Mouse (Mus musculus): ENCODE data around the gene Sstr3. TPM values are rescaled to one million over a fixed set of nuclear protein-coding genes. Genes with fewer than 3 reads are reported as not detected.

Gene Sstr3
- polyA plus RNA-seq, 1 experiment from 2014 or later, result 1.0 TPM

GRCm38 (mm10) chr15:78505541-78505940 is 38.9 kb downstream of the Sstr3 start:
- Histone ChIP-seq H3K27me3 (no peaks in the 10 kb centered on the region), H3K4me3 (no peak overlapping the region), H3K4me2 (replicated peaks) (no peak overlapping the region), H3K27ac (replicated peaks) (no peak overlapping the region), H3K9ac (replicated peaks) (no peak overlapping the region), H3K36me3 (no peaks in the 10 kb centered on the region), H3K9me3 (no peaks in the 10 kb centered on the region), H3K4me1 (peaks cover 3% of the 10 kb centered on the region; the same call in 1 of the 2 replicates)
- 81% methylated on average over 3 of the region's 3 CpGs for WGBS
- no peak for ATAC-seq (replicated peaks)

DNA sequence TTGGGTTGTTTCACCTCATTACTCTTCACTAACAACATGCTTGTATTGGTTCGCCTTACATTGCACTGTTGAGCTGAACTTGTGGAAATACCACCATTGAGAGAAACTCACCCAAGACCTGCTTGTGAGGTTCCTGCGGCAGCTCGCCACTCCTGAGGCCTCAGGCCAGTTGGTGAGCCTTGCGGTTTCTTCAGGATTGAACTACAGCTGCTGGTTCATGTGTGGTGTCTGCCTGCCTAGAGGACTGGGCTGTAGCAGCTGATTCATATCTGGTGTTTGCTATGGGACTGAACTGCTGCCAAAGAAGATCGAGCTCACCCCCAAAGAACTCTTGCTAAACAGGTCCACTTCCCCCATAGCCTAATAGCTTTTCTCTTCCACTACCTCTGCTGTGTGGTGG is 39.7 kb downstream of the Sstr3 start:
- WGBS, result 91% methylated on average over 5 of the region's 5 CpGs
- Histone ChIP-seq H3K4me1 (no peaks in the 10 kb centered on the region), H3K4me3 (no peak overlapping the region), H3K9me3 (no peaks in the 10 kb centered on the region), H3K4me2 (replicated peaks) (no peak overlapping the region), H3K27ac (replicated peaks) (no peak overlapping the region), H3K36me3 (no peaks in the 10 kb centered on the region), H3K27me3 (no peaks in the 10 kb centered on the region), H3K9ac (replicated peaks) (no peak overlapping the region)
- no peak for ATAC-seq (replicated peaks)

GRCm38 (mm10) chr15:78504013-78504412 is 40.5 kb downstream of the Sstr3 start:
- Histone ChIP-seq H3K9ac (replicated peaks) (no peak overlapping the region), H3K4me3 (no peak overlapping the region), H3K27me3 (no peaks in the 10 kb centered on the region), H3K4me2 (replicated peaks) (no peak overlapping the region), H3K9me3 (no peaks in the 10 kb centered on the region), H3K27ac (replicated peaks) (no peak overlapping the region), H3K4me1 (no peaks in the 10 kb centered on the region), H3K36me3 (no peaks in the 10 kb centered on the region)
- 86% methylated on average over 1 of the region's 1 CpGs for WGBS
- ATAC-seq (replicated peaks), result no peak

DNA sequence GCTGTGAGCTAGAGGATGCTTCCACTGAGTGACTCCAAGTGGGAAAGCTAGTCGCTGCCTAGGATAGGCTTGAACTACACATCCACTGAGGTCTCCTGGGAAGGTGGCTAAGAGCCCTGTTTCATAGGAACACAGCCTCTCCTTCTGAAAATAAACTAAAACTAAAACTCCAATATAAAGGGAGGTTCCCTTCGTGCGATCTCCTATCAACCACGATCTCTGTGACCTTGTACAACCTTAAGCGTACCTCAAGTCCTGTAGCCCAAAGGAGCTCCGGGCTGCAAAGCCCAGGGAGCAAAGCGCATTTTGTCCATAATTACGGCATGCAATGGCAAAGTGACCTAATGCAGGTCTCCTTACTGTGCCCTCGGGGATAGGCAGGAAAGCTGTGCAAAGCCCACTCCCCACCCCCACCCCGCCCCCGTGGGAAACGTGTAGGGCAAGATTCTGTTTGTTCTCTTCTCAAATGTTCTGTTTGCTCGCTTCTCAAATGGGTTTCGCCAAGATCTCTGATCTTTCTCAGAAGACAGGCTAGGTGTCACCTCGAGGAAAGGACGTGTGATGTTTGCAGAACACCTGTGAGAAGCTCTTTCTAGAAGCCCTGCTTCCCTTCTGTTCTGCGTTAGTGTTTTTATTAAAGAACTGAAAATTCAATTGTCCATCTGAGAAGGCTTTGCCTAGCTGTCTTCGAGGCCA is 41.9 kb downstream of the Sstr3 start:
- no peak for ATAC-seq (replicated peaks)
- no peaks in the 10 kb centered on the region for H3K27me3 ChIP-seq
- H3K27ac ChIP-seq (replicated peaks), result no peak overlapping the region
- H3K9ac ChIP-seq (replicated peaks), result no peak overlapping the region
- no peaks in the 10 kb centered on the region for H3K4me1 ChIP-seq
- 90% methylated on average over 18 of the region's 18 CpGs for WGBS
- H3K4me2 ChIP-seq (replicated peaks), result no peak overlapping the region
- no peaks in the 10 kb centered on the region for H3K36me3 ChIP-seq
- no peak overlapping the region for H3K4me3 ChIP-seq
- no peaks in the 10 kb centered on the region for H3K9me3 ChIP-seq

- Histone ChIP-seq H3K27ac (replicated peaks) (no peak within 1 kb of the TSS), H3K9me3 (no peaks in the 10 kb centered on the region), H3K27me3 (no peaks in the 10 kb centered on the region), H3K4me3 (no peak within 1 kb of the TSS), H3K4me1 (no peaks in the 10 kb centered on the region), H3K4me2 (replicated peaks) (no peak within 1 kb of the TSS), H3K9ac (replicated peaks) (no peak within 1 kb of the TSS), H3K36me3 (no peaks in the 10 kb centered on the region)
- 88% methylated on average over 11 of the region's 11 CpGs for WGBS
- ATAC-seq (replicated peaks), result no peak
These were observed 49.5 kb downstream of the Sstr3 start, which contains the start of gene Il2rb for GRCm38 (mm10) chr15:78494968-78495406. Gene Il2rb, minus strand, starts transcription at chr15:78495271.

- no peak overlapping the region for H3K9ac ChIP-seq (replicated peaks)
- no peak overlapping the region for H3K27ac ChIP-seq (replicated peaks)
- no peaks in the 10 kb centered on the region for H3K4me1 ChIP-seq
- ATAC-seq (replicated peaks), result no peak
- H3K9me3 ChIP-seq, result no peaks in the 10 kb centered on the region
- no peaks in the 10 kb centered on the region for H3K27me3 ChIP-seq
- 78% methylated on average over 10 of the region's 10 CpGs for WGBS
- no peaks in the 10 kb centered on the region for H3K36me3 ChIP-seq
- no peak overlapping the region for H3K4me2 ChIP-seq (replicated peaks)
- no peak overlapping the region for H3K4me3 ChIP-seq
These were observed 51.0 kb downstream of the Sstr3 start for GRCm38 (mm10) chr15:78493401-78494010.

- Histone ChIP-seq H3K27me3 (no peaks in the 10 kb centered on the region), H3K9me3 (no peaks in the 10 kb centered on the region), H3K36me3 (no peaks in the 10 kb centered on the region), H3K27ac (replicated peaks) (no peak overlapping the region), H3K4me2 (replicated peaks) (no peak overlapping the region), H3K4me1 (no peaks in the 10 kb centered on the region), H3K9ac (replicated peaks) (no peak overlapping the region), H3K4me3 (no peak overlapping the region)
- ATAC-seq (replicated peaks), result no peak
- 85% methylated on average over 3 of the region's 3 CpGs for WGBS
These were observed 53.2 kb downstream of the Sstr3 start for GRCm38 (mm10) chr15:78491301-78491700.

DNA sequence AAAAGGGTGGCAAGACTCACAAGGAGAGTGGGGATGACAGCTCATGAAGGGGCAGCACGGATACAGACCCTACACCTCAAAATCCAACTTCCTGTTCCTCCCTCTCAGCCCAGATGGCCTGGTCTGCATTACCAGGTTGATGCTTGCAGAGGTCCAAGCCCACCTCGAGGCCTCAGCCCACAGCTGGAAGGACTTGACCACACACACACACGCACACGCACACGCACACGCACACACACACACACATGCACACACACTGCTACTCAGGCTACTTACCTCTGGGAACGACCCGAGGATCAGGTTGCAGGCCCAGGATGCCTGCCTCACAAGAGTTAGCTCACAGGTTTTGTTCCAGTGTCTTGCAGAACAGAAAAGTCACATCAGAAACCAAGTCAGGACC is 54.6 kb downstream of the Sstr3 start:
- Histone ChIP-seq H3K4me3 (no peak overlapping the region), H3K9me3 (no peaks in the 10 kb centered on the region), H3K4me1 (no peaks in the 10 kb centered on the region), H3K9ac (replicated peaks) (no peak overlapping the region), H3K36me3 (no peaks in the 10 kb centered on the region), H3K27me3 (no peaks in the 10 kb centered on the region), H3K27ac (replicated peaks) (no peak overlapping the region), H3K4me2 (replicated peaks) (no peak overlapping the region)
- ATAC-seq (replicated peaks), result no peak
- 73% methylated on average over 8 of the region's 8 CpGs for WGBS

GRCm38 (mm10) chr15:78489248-78489647 is 55.2 kb downstream of the Sstr3 start:
- Histone ChIP-seq H3K9ac (replicated peaks) (no peak overlapping the region), H3K4me2 (replicated peaks) (no peak overlapping the region), H3K9me3 (no peaks in the 10 kb centered on the region), H3K36me3 (no peaks in the 10 kb centered on the region), H3K27me3 (no peaks in the 10 kb centered on the region), H3K27ac (replicated peaks) (no peak overlapping the region), H3K4me1 (no peaks in the 10 kb centered on the region), H3K4me3 (no peak overlapping the region)
- 88% methylated on average over 3 of the region's 3 CpGs for WGBS
- ATAC-seq (replicated peaks), result no peak

GRCm38 (mm10) chr15:78487066-78487465 is 57.4 kb downstream of the Sstr3 start:
- Histone ChIP-seq H3K4me3 (no peak overlapping the region), H3K27me3 (no peaks in the 10 kb centered on the region), H3K9me3 (no peaks in the 10 kb centered on the region), H3K4me1 (no peaks in the 10 kb centered on the region), H3K4me2 (replicated peaks) (no peak overlapping the region), H3K27ac (replicated peaks) (no peak overlapping the region), H3K36me3 (no peaks in the 10 kb centered on the region), H3K9ac (replicated peaks) (no peak overlapping the region)
- ATAC-seq (replicated peaks), result no peak
- WGBS, result 56% methylated on average over 4 of the region's 4 CpGs

Data from forebrain, embryonic 15.5 days (tissue).